Mouse (Mus musculus) granulocyte monocyte progenitor cell, adult 5-6 weeks (primary cell): ENCODE measurements around the gene Khdc1c. TPM values are rescaled to one million over a fixed set of nuclear protein-coding genes. Genes with fewer than 3 reads are reported as not detected.

Source experiments
- total RNA-seq, 2 experiments: library from RNA; stranded (forward) in 1 of 2; stranded (reverse) in 1 of 2; fragments of 200-712, 200-1000 nt in 1 of 2; fragments of >200 nt in 1 of 2; fragmentation: Nextera tagmentation in 1 of 2; gene quantifications; 2 replicates each; pipeline ENCODE4 v1.2.3; 2014 to 2017

Gene Khdc1c
- total RNA-seq, 2 experiments from 2014 or later = not detected

Other genes with a start within 250 kb of the Khdc1c start
- gene Tmem14a, start 149.8 kb upstream of the Khdc1c start, total RNA-seq (2014; fragmentation: Nextera tagmentation) = 1.1 and 1.6 TPM in 2 replicates
- gene Tmem14a, start 149.8 kb upstream of the Khdc1c start, total RNA-seq (2017) = 1.4 and 2.4 TPM in 2 replicates
- 0.90 TPM in 1 of 2 replicates, not detected in the other for gene Gsta3, start 127.7 kb upstream of the Khdc1c start, total RNA-seq (2014; fragmentation: Nextera tagmentation)
- gene Gsta3, start 127.7 kb upstream of the Khdc1c start, total RNA-seq (2017) = 0.52 TPM in 1 of 2 replicates, not detected in the other
- gene Khdc1a, start 18.7 kb upstream of the Khdc1c start, total RNA-seq (2014; fragmentation: Nextera tagmentation) = not detected in 2 replicates
- gene Khdc1a, start 18.7 kb upstream of the Khdc1c start, total RNA-seq (2017) = not detected in 2 replicates
- gene Khdc1b, start 15.2 kb downstream of the Khdc1c start, total RNA-seq (2014; fragmentation: Nextera tagmentation) = not detected in 2 replicates
- not detected in 2 replicates for gene Khdc1b, start 15.2 kb downstream of the Khdc1c start, total RNA-seq (2017)